Mouse (Mus musculus): Measurements from ENCODE around the gene Rnaset2a. TPM values are rescaled to one million over a fixed set of nuclear protein-coding genes. Genes with fewer than 3 reads are reported as not detected.
"Not testable (repeated sequence)": the region's sequence is repeated elsewhere in the genome, so short reads cannot be mapped to it uniquely, and the experiment has no call there.

Rnaset2a gene
- 2.2 and 2.4 TPM in 2 replicates for polyA plus RNA-seq (2011; ENCODE audit: insufficient read depth, insufficient read length, low read depth, missing spikeins)

DNA sequence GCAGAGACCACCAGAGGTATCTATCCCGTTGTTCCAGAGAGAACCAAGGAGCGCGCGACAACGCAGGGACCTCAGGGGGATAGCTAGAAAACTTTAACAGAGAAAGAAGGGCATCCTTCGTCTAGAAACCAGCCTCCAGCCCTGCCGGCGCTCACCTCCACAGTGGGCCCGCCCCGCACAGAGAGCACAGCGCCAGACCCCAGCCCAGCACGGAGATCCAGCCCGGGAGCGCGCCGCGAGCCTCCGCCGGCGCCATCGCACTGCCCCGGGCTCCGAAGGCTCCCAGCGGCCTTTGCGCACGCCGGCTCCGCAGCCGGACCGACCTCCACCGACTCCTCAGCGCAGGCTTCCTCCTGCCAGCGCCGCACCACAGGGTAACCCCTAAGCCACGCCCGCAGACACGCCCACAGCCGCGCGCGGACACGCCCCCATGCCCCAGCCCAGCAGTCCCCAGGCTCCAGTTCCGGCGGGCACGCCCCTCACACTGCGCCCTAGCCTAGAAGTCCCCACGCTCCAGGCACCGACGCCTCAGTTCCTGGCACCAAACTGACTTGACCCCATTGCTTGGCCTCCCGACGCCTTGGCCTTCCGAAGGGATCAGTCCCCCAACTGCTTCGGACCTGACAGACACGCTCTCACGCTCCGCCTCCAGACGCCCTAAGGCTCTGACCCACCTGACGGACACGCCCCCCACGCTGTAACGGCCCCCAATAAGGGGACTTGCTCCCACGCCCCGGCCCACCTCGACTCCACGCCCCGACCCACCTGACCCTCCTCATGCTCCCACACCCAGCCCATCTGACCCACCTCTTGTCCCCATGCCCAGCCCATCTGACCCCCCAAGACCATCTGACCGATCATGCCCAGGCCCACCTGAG is at the start of gene Rnaset2a, which contains the start of gene Gm49673:
Gene Rnaset2a (minus strand): TSS at position 659 of the 878 bp plus-strand sequence.
Gene Gm49673 (minus strand): TSS at position 350 of the 878 bp plus-strand sequence.
- H3K27me3 ChIP-seq (ENCODE audit: control insufficient read depth, insufficient read depth, low read length, poor library complexity, severe bottlenecking); H3K9me3 ChIP-seq (replicated peaks; ENCODE audit: control insufficient read depth, insufficient read depth, low read length, poor library complexity, severe bottlenecking); H3K4me1 ChIP-seq (ENCODE audit: control insufficient read depth, insufficient read depth, low read length); H3K36me3 ChIP-seq (ENCODE audit: control insufficient read depth, insufficient read depth, low read length, poor library complexity, severe bottlenecking); H3K27ac ChIP-seq (ENCODE audit: insufficient read depth, low read length): not testable (repeated sequence)
- H3K9ac ChIP-seq (ENCODE audit: low read depth, poor library complexity, severe bottlenecking) = peak within 1 kb of the TSS; percentile 27; the same call in 1 of the 2 replicates
- H3K4me3 ChIP-seq (ENCODE audit: low read depth, low read length) = peak within 1 kb of the TSS; percentile 66

DNA sequence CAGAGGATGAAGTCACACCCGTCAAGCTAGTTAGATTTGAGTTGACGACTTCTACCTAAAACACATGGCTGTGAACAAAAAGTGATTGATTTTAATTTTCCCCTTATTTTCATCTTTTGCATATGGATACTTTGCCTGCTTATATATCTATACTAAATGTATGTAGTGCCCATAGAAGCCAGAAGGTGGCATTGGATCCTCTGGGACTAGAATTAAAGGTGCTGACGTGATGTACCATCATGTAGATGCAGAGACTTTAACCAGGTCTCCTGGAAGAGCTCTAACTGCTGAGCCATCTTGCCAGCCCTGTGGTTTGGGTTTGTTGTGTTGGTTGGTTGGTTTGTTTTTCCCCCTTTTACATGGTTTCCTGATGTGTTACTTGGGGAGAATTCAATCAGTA is 49.8 kb upstream of the Rnaset2a start:
- Histone ChIP-seq H3K27me3 (ENCODE audit: control insufficient read depth, insufficient read depth, low read length, poor library complexity, severe bottlenecking) (no peaks in the 10 kb centered on the region), H3K9ac (ENCODE audit: low read depth, poor library complexity, severe bottlenecking) (no peak overlapping the region), H3K4me1 (ENCODE audit: control insufficient read depth, insufficient read depth, low read length) (no peaks in the 10 kb centered on the region), H3K27ac (ENCODE audit: insufficient read depth, low read length) (no peak overlapping the region), H3K36me3 (ENCODE audit: control insufficient read depth, insufficient read depth, low read length, poor library complexity, severe bottlenecking) (peaks cover 23% of the 10 kb centered on the region), H3K4me3 (ENCODE audit: low read depth, low read length) (no peak overlapping the region), H3K9me3 (replicated peaks; ENCODE audit: control insufficient read depth, insufficient read depth, low read length, poor library complexity, severe bottlenecking) (no peaks in the 10 kb centered on the region)
- TF ChIP-seq CTCF (IDR thresholded peaks at IDR 0.05; ENCODE audit: low read depth, low read length) = no peak
- no peak for TF ChIP-seq EP300 (IDR thresholded peaks at IDR 0.05; ENCODE audit: insufficient read depth, low read depth, low read length)
- TF ChIP-seq POLR2A (IDR thresholded peaks at IDR 0.05; ENCODE audit: insufficient read depth, low read length) = no peak

- H3K9ac ChIP-seq (ENCODE audit: low read depth, poor library complexity, severe bottlenecking) = no peak overlapping the region
- TF ChIP-seq CTCF (IDR thresholded peaks at IDR 0.05; ENCODE audit: low read depth, low read length) (no peak), POLR2A (IDR thresholded peaks at IDR 0.05; ENCODE audit: insufficient read depth, low read length) (no peak), EP300 (IDR thresholded peaks at IDR 0.05; ENCODE audit: insufficient read depth, low read depth, low read length) (no peak)
- no peaks in the 10 kb centered on the region for H3K9me3 ChIP-seq (replicated peaks; ENCODE audit: control insufficient read depth, insufficient read depth, low read length, poor library complexity, severe bottlenecking)
- H3K4me1 ChIP-seq (ENCODE audit: control insufficient read depth, insufficient read depth, low read length) = no peaks in the 10 kb centered on the region
- no peaks in the 10 kb centered on the region for H3K27me3 ChIP-seq (ENCODE audit: control insufficient read depth, insufficient read depth, low read length, poor library complexity, severe bottlenecking)
- H3K36me3 ChIP-seq (ENCODE audit: control insufficient read depth, insufficient read depth, low read length, poor library complexity, severe bottlenecking) = peaks cover 36% of the 10 kb centered on the region
- no peak overlapping the region for H3K27ac ChIP-seq (ENCODE audit: insufficient read depth, low read length)
- no peak overlapping the region for H3K4me3 ChIP-seq (ENCODE audit: low read depth, low read length)
These were observed 47.9 kb upstream of the Rnaset2a start for GRCm38 (mm10) chr17:8195685-8196376.

GRCm38 (mm10) chr17:8193678-8194077 is 45.8 kb upstream of the Rnaset2a start:
- TF ChIP-seq EP300 (IDR thresholded peaks at IDR 0.05; ENCODE audit: insufficient read depth, low read depth, low read length) (no peak), POLR2A (IDR thresholded peaks at IDR 0.05; ENCODE audit: insufficient read depth, low read length) (no peak), CTCF (IDR thresholded peaks at IDR 0.05; ENCODE audit: low read depth, low read length) (no peak)
- no peak overlapping the region for H3K27ac ChIP-seq (ENCODE audit: insufficient read depth, low read length)
- H3K9ac ChIP-seq (ENCODE audit: low read depth, poor library complexity, severe bottlenecking) = no peak overlapping the region
- no peaks in the 10 kb centered on the region for H3K4me1 ChIP-seq (ENCODE audit: control insufficient read depth, insufficient read depth, low read length)
- H3K4me3 ChIP-seq (ENCODE audit: low read depth, low read length) = no peak overlapping the region
- H3K27me3 ChIP-seq (ENCODE audit: control insufficient read depth, insufficient read depth, low read length, poor library complexity, severe bottlenecking) = no peaks in the 10 kb centered on the region
- no peaks in the 10 kb centered on the region for H3K9me3 ChIP-seq (replicated peaks; ENCODE audit: control insufficient read depth, insufficient read depth, low read length, poor library complexity, severe bottlenecking)
- peaks cover 52% of the 10 kb centered on the region for H3K36me3 ChIP-seq (ENCODE audit: control insufficient read depth, insufficient read depth, low read length, poor library complexity, severe bottlenecking)

DNA sequence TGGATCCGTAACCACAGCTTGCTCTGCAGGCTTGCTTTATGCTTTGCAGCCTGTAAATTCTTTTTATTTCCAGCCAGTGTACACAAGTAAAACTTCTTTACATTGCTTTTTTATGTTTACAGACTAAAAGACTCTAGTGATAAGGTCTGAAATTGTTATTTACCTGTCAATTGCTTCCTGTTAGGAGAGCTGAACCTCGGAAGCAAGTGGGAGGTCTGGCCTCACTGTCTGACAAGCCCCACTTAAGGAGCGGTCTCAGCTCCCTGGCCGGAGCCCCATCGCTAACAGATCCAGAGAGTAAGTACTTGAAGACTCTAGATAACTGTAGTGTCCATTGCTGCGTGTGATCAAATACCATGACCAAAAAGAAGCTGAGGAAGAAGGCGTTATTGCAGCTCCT is 36.3 kb upstream of the Rnaset2a start:
- Histone ChIP-seq H3K9ac (ENCODE audit: low read depth, poor library complexity, severe bottlenecking) (no peak overlapping the region), H3K4me3 (ENCODE audit: low read depth, low read length) (no peak overlapping the region), H3K4me1 (ENCODE audit: control insufficient read depth, insufficient read depth, low read length) (no peaks in the 10 kb centered on the region), H3K27ac (ENCODE audit: insufficient read depth, low read length) (no peak overlapping the region), H3K36me3 (ENCODE audit: control insufficient read depth, insufficient read depth, low read length, poor library complexity, severe bottlenecking) (peaks cover 72% of the 10 kb centered on the region), H3K27me3 (ENCODE audit: control insufficient read depth, insufficient read depth, low read length, poor library complexity, severe bottlenecking) (no peaks in the 10 kb centered on the region), H3K9me3 (replicated peaks; ENCODE audit: control insufficient read depth, insufficient read depth, low read length, poor library complexity, severe bottlenecking) (no peaks in the 10 kb centered on the region)
- no peak for TF ChIP-seq CTCF (IDR thresholded peaks at IDR 0.05; ENCODE audit: low read depth, low read length)
- no peak for TF ChIP-seq POLR2A (IDR thresholded peaks at IDR 0.05; ENCODE audit: insufficient read depth, low read length)
- no peak for TF ChIP-seq EP300 (IDR thresholded peaks at IDR 0.05; ENCODE audit: insufficient read depth, low read depth, low read length)

- Histone ChIP-seq H3K27me3 (ENCODE audit: control insufficient read depth, insufficient read depth, low read length, poor library complexity, severe bottlenecking) (no peaks in the 10 kb centered on the region), H3K36me3 (ENCODE audit: control insufficient read depth, insufficient read depth, low read length, poor library complexity, severe bottlenecking) (peaks cover 71% of the 10 kb centered on the region), H3K9ac (ENCODE audit: low read depth, poor library complexity, severe bottlenecking) (no peak overlapping the region), H3K4me1 (ENCODE audit: control insufficient read depth, insufficient read depth, low read length) (no peaks in the 10 kb centered on the region), H3K9me3 (replicated peaks; ENCODE audit: control insufficient read depth, insufficient read depth, low read length, poor library complexity, severe bottlenecking) (no peaks in the 10 kb centered on the region), H3K27ac (ENCODE audit: insufficient read depth, low read length) (no peak overlapping the region), H3K4me3 (ENCODE audit: low read depth, low read length) (no peak overlapping the region)
- TF ChIP-seq EP300 (IDR thresholded peaks at IDR 0.05; ENCODE audit: insufficient read depth, low read depth, low read length) (no peak), POLR2A (IDR thresholded peaks at IDR 0.05; ENCODE audit: insufficient read depth, low read length) (no peak), CTCF (IDR thresholded peaks at IDR 0.05; ENCODE audit: low read depth, low read length) (no peak)
These were observed 35.9 kb upstream of the Rnaset2a start for GRCm38 (mm10) chr17:8183815-8184214.

Data from ES-Bruce4 (cell line).